Mouse (Mus musculus) megakaryocyte-erythroid progenitor cell, adult 5-6 weeks (primary cell): ENCODE measurements at regions not wholly inside any gene's neighbourhood (a gene's known extent, or its start where the extent isn't known, plus 50 kb on each side); places are given as distances from the start of the nearest gene placed in this dataset.

Experiments
- ATAC-seq: replicated peaks from 2 replicates; pipeline ENCODE4 v1.8.0; 2016; ENCODE audit warnings: mild to moderate bottlenecking, inconsistent platforms; ENCODE audit not compliant: severe bottlenecking, poor library complexity, low FRiP score, low TSS enrichment

DNA sequence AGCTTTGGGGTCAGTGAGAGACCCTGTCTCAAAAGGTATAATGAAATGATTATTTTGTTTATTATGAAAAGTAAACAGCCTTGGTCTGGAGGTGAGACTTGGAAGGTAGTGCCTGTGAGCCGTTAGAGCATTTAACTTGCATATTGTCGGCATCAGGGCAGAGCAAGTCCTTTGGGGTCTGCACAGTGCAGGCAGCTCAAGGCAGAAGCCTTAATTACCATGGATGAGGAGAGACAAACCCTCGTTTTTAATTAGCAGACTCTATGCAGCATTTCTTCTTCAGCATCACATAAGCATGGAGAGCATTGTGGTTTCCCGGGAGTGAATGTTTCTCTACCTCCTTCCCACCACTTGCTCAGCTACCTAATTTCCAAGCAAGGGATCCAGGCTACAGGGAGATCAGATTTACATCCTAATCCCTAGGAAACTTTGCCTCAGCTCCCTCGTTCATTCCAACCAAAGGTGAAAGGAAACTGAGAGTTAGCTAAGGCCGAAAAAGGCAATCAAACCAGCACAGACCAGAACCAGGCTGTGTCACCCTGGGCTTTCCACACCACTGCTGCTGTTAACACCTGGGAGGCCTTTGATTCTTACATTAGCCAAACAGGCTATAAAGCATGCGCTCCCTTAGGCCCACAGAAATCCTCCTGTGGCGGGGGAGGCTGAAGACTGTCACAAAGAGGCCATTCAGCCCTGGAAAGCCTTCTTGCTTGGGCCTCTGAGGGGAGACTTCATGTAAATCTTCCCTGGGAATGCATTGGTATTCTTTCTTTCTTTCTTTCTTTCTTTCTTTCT lies 120.9 kb upstream of the Trib2 start:
- no peak for ATAC-seq

DNA sequence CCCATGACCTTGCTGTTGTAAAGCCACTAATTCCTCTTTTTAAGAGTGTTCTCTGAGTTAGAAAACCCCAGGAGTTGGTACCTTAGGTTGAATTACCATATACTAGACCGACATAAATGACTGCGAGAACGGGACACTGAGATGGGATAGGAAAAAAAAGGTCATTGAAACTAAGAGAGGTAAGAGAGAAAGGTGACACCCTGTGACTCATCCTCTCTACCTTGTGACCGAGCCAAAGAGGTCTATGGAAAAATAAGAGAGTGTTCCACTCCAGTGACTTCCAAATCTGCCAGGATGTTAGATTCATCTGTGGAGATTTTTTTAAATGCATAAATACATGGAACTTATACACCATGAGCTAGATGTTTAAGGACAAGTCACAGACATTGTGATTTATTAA lies 115.3 kb upstream of the Trib2 start:
- ATAC-seq, result no peak

GRCm38 (mm10) chr12:15931535-15931934 lies 114.8 kb upstream of the Trib2 start:
- no peak for ATAC-seq

DNA sequence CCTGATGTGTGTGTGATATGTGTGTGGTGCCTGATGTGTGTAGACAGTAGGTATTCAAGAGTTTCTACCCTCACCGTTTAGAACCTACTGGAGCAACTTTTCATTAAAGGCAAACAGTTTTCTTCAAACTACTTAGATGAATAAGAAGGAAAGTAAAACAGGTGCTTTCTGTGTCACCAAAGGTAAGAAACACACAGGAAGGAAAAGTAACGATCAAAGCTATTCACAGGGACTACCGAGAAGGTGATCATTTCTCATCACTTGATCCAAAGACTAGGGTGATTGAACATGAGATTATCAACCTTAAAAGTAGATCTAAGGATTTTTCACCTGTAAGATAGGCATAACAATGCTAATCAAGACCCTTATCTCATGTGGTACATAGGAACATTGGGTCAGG lies 113.4 kb upstream of the Trib2 start:
- ATAC-seq, result no peak

DNA sequence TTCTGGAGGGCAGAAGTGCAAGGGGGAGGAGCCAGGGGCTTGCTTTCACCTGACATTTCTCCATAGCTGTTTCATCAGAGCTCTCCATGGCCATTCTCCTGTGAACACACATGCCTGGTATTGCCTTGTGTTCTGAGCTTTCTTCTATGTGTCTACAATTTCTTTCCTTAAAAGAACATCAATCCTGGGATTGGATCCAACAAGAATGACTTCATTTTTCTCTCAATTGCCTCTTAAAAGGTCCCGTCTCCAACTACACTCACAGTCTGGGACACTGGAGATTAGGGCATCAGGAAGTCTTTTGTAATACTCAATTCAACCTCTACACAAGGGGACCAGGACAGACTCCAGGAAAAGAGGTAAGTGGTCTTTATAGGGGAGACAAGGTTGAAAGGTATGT lies 112.8 kb upstream of the Trib2 start:
- ATAC-seq, result no peak

GRCm38 (mm10) chr12:15918291-15918690 lies 101.6 kb upstream of the Trib2 start:
- no peak for ATAC-seq

- ATAC-seq, result no peak
These were observed 96.2 kb upstream of the Trib2 start for GRCm38 (mm10) chr12:15912959-15913358.

DNA sequence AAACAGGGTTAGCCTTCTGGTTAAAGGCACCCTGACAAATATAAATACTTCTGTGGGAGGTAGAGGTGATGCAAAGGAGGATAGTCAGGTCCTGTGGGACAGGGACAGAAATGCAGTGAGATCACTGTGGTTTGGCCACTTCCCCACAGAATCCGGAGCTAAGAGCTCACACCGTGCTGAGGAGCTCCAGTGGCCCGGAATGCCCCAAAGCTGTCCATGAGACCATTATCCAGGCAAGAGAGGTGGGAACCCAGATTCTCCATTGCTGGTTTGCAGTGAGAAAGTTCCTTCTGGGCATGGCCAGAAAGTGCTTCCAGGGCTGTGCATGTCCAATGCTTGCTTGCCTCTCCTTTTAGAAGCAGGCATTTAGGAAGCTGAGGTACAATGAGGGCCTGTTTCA lies 95.8 kb upstream of the Trib2 start:
- no peak for ATAC-seq

DNA sequence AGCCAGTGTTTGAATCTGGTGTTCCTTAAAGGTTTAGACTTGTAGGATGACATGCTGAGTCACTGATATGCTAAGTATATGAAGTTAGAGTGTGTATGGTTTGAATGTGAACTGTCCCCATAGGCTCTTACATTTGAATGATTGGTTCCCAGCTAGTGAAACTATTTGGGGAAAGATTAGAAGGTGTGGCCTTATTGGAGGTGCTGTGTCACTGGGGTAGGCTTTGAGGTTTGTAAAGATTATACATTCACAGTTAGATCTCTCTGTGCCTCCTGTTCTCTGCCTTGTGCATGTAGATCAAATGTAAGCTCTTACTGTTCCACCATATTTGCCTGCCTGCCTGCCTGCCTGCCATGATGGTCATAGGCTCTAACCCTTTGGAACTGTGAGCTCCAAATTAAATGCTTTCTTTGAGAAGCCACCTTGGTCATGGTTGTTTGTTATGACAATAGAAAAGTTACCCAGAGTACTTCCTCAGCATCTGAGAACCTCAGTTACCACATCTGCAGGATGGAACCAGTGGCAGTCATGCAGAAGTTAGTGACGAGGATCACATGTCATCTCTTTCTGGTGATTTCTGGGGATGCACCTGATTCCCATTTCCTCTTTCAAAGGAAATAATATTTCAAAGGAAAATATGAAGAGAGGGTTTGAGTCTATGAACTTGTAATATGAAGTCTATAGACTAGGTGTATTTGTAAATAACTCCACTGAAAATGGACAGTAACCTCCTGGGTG lies 94.7 kb upstream of the Trib2 start:
- peak; percentile 87 for ATAC-seq

DNA sequence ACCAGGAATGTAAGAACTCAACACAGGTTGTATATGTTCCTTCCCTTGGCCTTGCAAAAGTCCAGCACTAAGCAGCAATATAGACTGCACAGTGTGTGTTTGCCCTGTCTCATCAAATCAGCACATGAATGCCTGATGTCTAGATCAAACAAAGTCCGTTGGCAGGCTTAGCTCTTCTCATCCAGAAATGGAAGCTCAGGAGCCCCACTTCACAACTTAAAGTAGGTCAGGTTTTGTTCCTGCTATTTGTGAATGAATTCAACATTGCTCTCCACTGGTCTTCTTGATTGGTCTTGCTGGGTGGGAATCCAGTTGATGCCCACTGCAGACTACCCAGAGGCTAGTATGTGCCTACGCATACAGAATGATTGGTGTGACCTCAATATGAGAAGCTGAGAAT lies 80.8 kb upstream of the Trib2 start:
- no peak for ATAC-seq

GRCm38 (mm10) chr12:15896511-15896910 lies 79.8 kb upstream of the Trib2 start:
- ATAC-seq, result 0 out of 2 replicates have a peak, but pooled peaks have one; percentile 30

- peak; percentile 65 for ATAC-seq
These were observed 78.5 kb upstream of the Trib2 start for GRCm38 (mm10) chr12:15895215-15895614.

- ATAC-seq, result no peak
These were observed 73.9 kb upstream of the Trib2 start for GRCm38 (mm10) chr12:15890591-15890990.

- ATAC-seq, result peak; percentile 93
These were observed 63.2 kb upstream of the Trib2 start for GRCm38 (mm10) chr12:15879907-15880430.
